Mouse (Mus musculus): Measurements from ENCODE around the gene Fam84b.
A peak's percentile ranks its signal among the peaks of the same experiment; 100 is the strongest.

Gene Fam84b

DNA sequence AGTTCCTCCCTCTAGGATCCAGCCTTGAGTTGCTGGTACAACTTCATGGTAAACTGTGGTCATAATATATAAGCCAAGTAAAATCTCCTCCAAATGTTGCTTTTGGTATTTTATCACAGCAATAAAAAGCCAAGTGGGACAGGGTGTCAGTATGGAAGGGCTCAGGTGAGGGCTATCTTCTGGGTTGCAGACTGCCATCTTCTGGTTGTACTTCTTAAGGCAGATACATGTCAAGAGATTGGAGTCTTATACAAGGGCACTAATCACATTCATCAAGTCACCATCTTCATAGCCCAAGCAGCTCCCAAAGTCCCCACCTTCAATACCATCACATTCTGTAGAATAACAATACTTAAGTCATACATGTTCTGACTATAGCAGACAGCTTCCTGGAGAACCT lies 21.0 kb downstream of the Fam84b start:
- DNase-seq (ENCODE audit: low spot score) = no peak

DNA sequence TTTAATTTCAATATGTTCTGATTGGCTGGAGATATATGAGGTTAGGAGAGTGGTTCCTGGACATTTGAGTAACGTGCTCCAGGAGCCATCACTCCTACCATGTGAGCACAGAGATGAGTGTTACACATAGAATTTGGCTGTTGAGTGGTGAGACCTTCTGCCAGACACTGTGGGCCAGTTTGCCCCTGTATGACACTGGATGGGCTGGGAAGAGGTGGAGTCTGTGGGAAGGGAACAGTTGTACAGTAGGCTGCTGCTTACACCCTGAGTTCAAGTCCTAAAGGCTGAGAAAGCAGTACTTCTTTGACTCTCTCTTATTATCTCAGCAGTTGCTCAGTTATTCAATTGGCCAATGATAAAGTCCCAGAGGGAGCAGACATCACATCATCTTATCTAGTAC lies 27.4 kb downstream of the Fam84b start:
- DNase-seq (ENCODE audit: low spot score) = no peak

DNA sequence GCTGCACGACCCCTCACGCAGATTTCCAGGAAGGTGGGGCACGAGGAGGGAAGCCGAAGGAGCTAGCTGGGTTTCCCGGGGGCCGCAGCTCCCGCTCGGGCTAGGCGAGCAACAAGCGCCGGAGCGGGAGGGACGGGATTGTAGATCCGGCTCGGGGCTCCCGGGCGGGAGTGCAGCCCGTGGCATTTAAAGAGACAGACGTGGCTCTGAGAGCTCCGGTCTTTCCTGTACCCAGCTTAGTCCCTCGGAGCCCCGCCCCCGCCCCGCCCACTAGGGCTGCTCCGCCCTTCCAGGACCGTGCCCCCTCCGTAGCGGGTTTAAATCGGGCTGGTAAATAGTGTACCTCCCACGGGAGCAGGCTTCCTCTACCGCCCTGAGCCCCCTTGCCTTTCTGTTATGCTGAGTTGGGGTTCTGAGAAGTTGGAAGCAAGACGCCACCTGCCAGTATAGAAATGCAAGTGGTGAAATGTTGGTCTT lies 28.8 kb downstream of the Fam84b start:
- DNase-seq (ENCODE audit: low spot score) = peak; percentile 65

DNA sequence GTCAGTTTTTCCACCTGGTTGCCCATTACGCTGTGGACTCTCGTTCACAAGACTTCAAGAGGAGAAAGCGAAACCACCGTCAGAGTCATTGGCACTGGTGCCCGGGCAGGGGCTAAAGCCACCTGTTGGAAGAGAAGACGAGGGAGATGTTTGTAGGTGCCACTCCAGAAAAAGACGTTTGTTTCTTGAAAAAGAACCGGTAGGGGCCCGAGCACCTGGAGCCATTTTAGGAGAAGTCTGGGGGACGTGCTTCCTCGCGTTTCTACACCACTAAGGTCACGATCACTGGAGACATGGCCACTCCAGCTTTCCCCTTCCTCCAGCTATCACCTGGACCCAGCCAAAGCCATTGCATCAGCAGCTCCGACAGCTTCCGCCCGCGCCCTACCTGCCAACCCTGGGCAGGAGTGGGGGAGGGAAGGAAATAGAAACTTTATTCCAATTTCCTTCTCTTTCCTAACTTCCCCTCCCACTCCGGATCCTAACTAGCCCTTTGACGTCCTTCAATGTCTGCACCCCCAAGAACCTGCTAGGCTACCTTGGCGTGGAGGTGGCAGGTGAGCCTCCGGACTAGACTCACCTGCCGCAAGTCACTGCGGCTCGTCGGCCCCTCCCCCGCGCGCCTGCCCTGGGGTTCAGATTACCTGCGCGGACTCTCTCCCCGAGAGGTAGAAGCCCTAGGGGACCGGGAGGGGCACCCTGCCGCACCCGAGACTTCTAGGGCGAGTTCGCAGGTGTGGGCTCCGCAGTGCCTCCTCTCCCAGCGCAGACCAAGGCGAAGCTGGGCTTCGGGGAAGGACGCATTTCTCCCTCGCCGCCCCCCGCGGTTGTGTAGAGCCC lies 29.5 kb downstream of the Fam84b start:
- DNase-seq (ENCODE audit: low spot score) = peak; percentile 25

DNA sequence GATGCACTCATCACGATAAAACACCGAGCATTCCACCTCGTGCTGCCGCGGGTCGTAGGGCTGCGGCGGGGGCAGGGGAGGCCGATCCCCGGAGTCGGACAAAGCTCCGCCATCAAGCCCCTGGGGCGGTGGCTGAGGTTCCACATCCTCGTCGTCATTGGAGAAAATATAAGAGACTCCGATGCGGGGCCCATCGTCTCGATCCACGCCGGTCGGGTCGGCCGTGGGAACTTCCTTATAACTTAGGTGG lies 30.0 kb downstream of the Fam84b start:
- DNase-seq (ENCODE audit: low spot score) = no peak

DNA sequence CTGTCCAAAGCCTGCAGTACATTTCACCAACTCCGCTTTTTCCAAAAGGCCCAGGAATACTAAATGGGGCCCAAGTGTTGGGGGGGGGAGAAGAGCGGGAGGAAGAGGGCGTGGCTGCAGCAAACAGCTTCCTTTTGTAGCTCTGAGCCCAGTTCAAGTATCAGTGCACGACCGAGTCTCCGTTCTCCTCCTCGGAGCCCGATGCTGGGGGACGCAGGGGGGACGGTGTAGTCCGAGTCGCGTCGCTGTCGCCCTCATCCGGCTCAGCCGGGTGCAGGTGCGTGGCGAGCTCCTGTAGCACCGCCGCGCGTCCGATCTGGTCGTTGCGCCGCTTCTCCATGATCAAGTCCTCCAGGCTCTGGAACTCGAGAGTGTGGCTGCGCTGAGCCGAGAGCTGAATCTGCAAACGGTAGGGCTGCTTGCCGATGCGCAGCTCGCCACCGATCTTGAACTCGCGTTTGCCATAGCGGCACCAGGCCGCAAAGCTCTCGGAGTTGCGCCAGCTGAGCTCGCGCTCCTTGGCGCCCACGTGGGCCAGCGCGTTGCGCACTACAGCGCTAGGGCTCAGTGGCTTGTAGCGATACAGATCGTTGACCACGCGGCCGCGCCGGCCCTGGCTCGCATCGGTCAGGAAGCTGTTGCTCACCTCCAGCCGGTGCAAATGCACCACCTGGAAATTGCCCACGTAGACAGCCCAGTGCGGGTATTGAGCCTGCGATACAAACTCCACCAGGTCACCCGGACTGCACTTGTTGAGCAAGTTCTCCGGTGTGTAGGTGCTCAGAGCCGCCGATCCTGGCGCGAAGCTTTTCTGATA lies 30.6 kb downstream of the Fam84b start:
- peak; percentile 26 for DNase-seq (ENCODE audit: low spot score)

DNA sequence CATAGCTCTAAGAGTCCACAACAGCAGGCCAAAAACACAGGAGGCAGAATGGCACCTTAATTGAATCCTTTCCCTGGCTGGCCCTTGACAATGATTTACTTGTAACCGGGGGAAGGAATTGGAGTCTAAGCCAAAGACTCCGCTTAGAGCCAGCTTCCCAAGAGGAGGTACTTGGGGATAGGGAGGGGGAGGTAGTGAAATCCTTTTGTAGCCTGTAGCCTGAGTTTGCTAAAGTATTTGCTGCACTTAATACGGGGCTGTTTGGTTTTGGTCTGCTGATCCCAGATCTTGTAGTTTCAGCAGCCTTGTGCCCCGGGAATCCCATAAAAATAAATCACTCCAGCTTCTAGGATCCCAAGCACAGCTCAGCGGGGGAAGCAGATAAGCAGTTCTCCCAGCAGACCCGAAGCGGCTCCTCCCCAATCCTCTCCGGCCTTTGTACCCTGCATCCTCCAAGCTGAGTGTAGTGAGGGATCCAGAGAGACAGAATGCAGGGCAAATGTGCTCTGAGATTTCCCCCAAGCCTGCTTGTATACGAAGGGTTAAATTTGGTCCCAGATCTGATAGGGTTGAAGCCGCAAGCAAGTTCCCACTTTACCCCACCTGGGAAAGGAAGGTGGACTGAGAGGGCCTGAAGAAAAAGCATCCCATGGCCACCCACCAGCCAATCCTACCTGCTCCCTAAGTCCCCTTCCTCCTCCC lies 31.3 kb downstream of the Fam84b start:
- DNase-seq (ENCODE audit: low spot score) = no peak

DNA sequence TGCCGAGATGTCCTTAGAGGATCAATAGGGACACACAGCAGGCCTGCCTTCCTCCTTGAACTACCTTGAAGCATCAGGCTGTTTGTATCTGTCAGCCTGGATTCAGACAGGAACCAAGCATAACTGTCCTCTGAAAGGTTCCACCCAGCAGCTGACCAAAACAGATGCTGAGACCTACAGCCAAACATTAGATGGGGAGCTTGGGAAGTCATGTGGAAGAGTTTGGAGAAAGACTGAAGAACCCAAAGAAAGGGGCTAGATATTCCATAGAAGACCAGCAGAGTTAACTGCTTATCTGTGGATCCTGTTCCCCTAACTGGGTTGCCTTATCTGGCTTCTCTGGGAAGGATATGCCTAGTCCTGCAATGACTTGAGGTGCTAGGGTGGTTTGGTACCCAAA lies 35.1 kb downstream of the Fam84b start:
- no peak for DNase-seq (ENCODE audit: low spot score)

DNA sequence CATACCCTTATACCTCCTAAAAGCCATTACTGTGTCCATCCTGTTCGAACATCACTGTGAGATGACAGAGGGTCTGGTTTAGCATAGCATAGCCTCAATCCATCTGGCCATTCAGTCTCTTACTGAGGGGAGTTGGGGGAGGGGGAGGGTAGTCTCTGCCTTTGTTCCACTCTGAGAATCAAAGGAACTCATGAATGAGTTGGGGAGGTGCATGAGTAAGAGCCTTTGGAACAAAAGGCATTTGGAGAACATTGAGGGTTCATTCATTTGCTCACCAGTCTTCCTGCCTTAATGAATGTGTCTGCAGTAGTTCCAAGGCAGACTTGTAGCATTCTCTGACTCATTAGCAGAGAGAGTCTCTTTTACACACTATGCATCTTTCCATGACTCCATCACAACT lies 37.1 kb downstream of the Fam84b start:
- DNase-seq (ENCODE audit: low spot score) = no peak

DNA sequence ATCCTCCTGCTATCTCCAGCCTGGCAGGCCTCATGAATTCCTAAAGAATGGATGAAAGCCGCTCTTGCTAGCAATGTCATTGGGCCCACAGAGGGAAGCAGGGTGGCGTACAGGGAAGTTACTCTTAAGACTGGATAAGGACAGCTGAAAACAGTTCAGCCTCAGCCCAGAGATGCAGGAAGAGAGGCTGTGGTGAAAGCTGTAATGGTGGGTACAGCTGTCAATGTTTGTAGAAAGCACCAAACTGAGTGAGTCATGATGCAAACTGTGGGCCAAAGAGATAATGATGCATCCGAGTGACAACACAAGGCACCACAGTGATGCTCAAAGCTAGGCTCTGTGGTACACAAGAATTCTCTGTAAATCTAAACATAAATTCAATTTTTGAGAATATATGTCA lies 39.0 kb downstream of the Fam84b start:
- no peak for DNase-seq (ENCODE audit: low spot score)

DNA sequence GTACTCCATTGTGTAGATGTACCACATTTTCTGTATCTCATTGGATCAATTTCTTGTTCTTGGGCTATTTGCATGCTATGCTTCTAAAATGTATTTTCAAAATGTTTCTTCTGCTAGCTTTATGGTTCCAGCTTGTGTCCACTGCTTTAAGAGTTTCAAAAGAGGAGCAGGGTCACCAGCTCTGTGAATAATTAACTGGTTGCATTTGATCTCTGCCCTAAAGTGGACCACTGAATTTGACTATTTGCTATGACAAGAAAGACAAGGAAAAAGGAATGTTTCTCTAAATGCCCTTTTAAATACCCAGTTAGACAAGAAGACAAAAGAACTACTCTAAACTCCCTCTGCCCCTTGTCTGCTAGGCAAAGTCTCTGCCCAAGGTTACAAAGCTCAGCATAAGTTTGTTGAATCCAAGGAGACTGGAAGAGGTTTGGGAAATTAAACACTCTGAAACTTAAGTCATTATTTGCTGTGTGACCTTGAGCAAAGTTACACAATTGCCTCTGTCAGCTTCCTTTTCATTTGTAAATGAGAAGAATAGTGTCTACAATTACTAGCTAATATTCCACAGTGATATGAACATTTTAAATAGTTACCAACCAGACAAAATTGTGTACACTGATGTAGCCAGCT lies 60.4 kb downstream of the Fam84b start:
- no peak for DNase-seq (ENCODE audit: low spot score)

DNA sequence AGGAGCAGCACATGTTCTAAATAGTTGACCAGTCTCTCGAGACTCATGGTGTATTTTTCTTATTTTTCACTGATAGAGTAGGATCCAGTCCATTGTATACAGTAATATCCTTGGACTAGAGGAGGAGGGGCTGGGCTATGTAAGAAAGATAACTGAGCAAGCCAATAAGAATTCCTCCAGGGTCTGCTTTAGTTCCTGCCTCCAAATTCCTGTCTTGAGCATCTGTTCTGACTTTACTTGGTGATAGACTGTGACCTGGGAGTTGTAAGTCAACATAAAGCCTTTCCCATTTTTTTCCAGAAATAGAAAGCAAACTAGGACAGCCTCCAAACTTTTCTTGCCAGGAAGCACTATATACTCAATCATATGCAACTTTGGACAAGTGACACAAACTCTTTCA lies 64.5 kb downstream of the Fam84b start:
- DNase-seq (ENCODE audit: low spot score) = no peak

DNA sequence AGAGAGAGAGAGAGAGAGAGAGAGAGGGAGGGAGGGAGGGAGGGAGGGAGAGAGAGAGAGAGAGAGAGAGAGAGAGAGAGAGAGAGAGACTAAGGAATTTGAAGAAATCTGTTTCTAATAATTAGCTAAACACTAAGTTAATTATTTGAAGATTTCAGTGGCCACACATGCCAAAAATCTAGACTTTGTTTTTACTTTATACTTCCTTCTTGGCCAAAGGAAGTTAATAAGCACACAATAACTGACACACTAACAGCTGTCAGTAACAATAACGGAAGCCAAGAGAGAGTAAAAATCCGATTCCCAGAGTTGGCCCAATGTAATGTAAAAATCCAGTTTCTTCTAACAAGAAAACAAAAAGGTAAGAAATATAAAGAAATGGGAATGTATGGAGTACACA lies 69.8 kb downstream of the Fam84b start:
- DNase-seq (ENCODE audit: low spot score) = no peak

DNA sequence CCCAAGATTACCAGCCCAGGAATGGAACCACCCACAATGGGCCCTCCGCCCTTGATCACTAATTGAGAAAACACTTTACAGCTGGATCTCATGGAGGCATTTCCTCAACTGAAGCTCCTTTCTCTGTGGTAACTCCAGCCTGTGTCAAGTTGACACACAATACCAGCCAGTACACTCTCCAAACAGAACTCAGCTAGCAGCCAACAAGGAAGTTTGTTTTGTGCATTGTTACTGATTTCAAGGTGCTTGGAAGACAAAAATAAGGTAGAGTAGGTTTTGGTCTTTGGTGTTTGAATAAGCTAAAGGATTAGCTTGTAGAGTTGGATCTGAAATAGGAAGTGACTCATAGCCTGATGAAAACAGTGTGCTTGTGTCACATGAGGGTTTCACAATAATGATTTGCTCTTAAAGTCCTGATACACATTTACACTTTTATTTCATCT lies 74.0 kb downstream of the Fam84b start:
- DNase-seq (ENCODE audit: low spot score) = no peak

DNA sequence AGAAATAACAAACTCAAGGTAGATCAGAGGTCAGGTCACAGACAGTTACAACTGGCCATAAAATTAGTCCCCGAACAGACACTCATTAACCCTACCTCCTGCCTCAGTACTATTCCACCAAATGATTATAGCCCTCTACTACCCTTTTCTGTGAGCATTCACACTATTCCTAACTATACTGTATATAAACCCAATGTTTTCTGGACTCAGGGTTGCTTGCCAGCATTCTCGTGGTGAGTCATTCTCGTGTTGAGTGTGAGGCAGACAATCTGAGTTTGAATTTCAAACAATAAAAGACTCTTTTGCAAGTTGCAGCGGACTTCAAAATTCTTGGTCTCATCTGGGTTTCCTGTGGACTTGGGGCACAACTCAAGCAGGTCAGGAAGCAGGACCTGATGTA lies 74.5 kb downstream of the Fam84b start:
- DNase-seq (ENCODE audit: low spot score) = no peak
